Mouse (Mus musculus) kidney, postnatal 0 days (tissue): Measurements from ENCODE around the gene Cirbp. TPM values are rescaled to one million over a fixed set of nuclear protein-coding genes. Genes with fewer than 3 reads are reported as not detected.
A peak's percentile ranks its signal among the peaks of the same experiment; 100 is the strongest.

Source experiments
- ATAC-seq: fragments of 200-750 bp; cut with Nextera tagmentation; replicated peaks from 2 replicates; pipeline ENCODE4 v1.8.0; 2017; ENCODE audit warnings: low read depth, moderate number of reproducible peaks, moderate TSS enrichment, moderate library complexity; ENCODE audit not compliant: low FRiP score
- DNase-seq: peaks from one replicate; pipeline ENCODE4 v3.0.0-alpha.2; 2016; ENCODE audit warnings: low spot score
- H3K27ac ChIP-seq: fragments of 300-500 bp; sonication (generic); 2 replicates; pipeline ENCODE4 v1.5.1; 2014; ENCODE audit warnings: mild to moderate bottlenecking
- H3K27me3 ChIP-seq: fragments of 300-500 bp; sonication (generic); 2 replicates; pipeline ENCODE4 v1.6.1; 2014; ENCODE audit warnings: low read length, mixed read lengths; ENCODE audit not compliant: insufficient read depth
- H3K36me3 ChIP-seq: fragments of 300-500 bp; sonication (generic); 2 replicates; pipeline ENCODE4 v1.6.1; 2014; ENCODE audit warnings: low read length, mixed read lengths; ENCODE audit not compliant: insufficient read depth
- H3K4me1 ChIP-seq: fragments of 300-500 bp; sonication (generic); replicated peaks from 2 replicates; pipeline ENCODE4 v1.6.1; 2014; ENCODE audit warnings: antibody characterized with exemption, low read length, mixed read lengths; ENCODE audit not compliant: insufficient read depth
- H3K4me2 ChIP-seq: fragments of 300-500 bp; sonication (generic); 2 replicates; pipeline ENCODE4 v1.6.1; 2014; ENCODE audit warnings: mild to moderate bottlenecking, low read length, moderate library complexity, mixed read lengths
- H3K4me3 ChIP-seq: fragments of 300-500 bp; sonication (generic); replicated peaks from 2 replicates; pipeline ENCODE4 v1.5.1; 2014; ENCODE audit warnings: low read depth, low read length
- H3K9ac ChIP-seq: fragments of 300-500 bp; sonication (generic); 2 replicates; pipeline ENCODE4 v1.6.1; 2014; ENCODE audit warnings: low read depth, low read length
- H3K9me3 ChIP-seq: fragments of 300-500 bp; sonication (generic); replicated peaks from 2 replicates; pipeline ENCODE4 v1.6.1; 2016; ENCODE audit warnings: low read length, inconsistent platforms, mixed read lengths
- CTCF ChIP-seq: IDR thresholded peaks from 2 replicates; pipeline ENCODE4 v1.5.1; 2016; ENCODE audit warnings: antibody characterized with exemption, low read depth, mild to moderate bottlenecking, moderate library complexity
- WGBS: fragments of 180-500 bp; shearing (Covaris S2); extraction: QIAGEN DNeasy Blood & Tissue Kit; methylation state at CpG from one replicate; pipeline ENCODE4 v1.1.7; 2014; 5-methylcytosine and 5-hydroxymethylcytosine counted together
- polyA plus RNA-seq: library from polyadenylated mRNA; unstranded; fragments of >200 nt; fragmentation: Nextera tagmentation; extraction: Ambion mirVana; gene quantifications from 2 replicates; pipeline ENCODE4 v1.2.1, GENCODE M21; 2015

Cirbp gene
- polyA plus RNA-seq, result 290 and 317 TPM in 2 replicates

DNA sequence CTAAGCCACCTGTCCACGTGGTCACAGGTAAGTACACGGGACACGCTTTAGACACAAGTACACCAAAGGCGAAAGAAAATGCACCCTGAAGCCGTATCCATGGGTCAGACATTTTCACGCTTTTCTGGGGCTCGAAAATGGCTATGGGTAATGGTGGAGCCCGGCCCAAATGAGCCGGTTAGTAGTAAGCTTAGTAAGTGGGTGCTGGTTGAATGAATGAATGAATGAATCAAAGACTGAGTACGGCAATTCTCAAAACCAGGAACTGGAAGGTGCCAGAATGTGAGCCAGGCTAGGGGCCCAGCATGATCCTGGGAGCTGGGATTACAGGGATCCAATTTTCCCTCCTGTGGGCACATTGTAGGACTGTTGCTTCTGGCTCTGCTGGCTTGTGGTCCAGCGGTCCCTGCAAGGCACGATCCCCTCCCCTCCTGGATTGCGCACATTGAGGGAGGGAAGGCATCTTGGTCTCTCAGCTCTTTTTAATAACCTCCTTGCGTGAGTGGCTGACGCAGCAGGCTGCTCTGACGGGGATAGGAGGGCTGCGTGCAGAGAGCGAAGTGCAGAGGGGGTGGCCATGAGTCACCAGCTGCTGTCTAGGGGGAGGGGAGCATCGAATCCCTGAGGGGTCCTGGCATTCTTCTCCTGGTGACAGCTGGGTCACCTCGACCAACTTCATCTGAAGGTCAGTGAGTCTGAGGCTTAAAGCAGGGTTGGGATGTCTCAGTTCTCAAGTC lies at the start of gene Cirbp:
Gene Cirbp (plus strand): TSS at position 594 of the 737 bp plus-strand sequence.
- H3K9me3 ChIP-seq, result no peaks in the 10 kb centered on the region
- peak within 1 kb of the TSS; percentile 33 for H3K4me3 ChIP-seq
- DNase-seq (peak; percentile 64), ATAC-seq (no peak)
- peak within 1 kb of the TSS; percentile 93 for H3K4me2 ChIP-seq
- H3K27ac ChIP-seq, result peak within 1 kb of the TSS; percentile 79
- H3K9ac ChIP-seq, result peak within 1 kb of the TSS; percentile 53
- no peaks in the 10 kb centered on the region for H3K27me3 ChIP-seq
- H3K36me3 ChIP-seq, result peaks cover 13% of the 10 kb centered on the region
- 15% methylated on average over 20 of the region's 20 CpGs for WGBS
- TF ChIP-seq CTCF, result no peak
- H3K4me1 ChIP-seq, result peaks cover 51% of the 10 kb centered on the region

DNA sequence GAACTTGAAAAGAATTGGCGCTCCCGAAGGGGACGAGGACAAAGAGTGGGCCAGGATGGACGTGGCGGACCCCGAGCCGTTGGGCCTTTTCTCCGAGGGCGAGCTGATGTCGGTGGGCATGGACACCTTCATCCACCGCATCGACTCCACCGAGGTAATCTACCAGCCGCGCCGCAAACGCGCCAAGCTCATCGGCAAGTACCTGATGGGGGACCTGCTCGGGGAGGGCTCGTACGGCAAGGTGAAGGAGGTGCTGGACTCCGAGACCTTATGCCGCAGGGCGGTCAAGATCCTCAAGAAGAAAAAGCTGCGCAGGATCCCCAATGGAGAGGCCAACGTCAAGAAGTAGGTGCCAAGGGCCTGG lies 49.2 kb upstream of the Cirbp start:
- no peaks in the 10 kb centered on the region for H3K27me3 ChIP-seq
- peaks cover 21% of the 10 kb centered on the region; the same call in 1 of the 2 replicates for H3K4me1 ChIP-seq
- WGBS, result under 1% methylated on average over 27 of the region's 27 CpGs
- ATAC-seq, result no peak
- H3K9ac ChIP-seq, result peak overlapping the region; percentile 97
- peak overlapping the region; percentile 94 for H3K4me3 ChIP-seq
- DNase-seq, result no peak
- peak overlapping the region; percentile 92 for H3K4me2 ChIP-seq
- no peaks in the 10 kb centered on the region for H3K9me3 ChIP-seq
- H3K36me3 ChIP-seq, result 0 out of 2 replicates have a peak, but pooled peaks cover under 1% of the 10 kb centered on the region
- no peak for TF ChIP-seq CTCF
- peak overlapping the region; percentile 54 for H3K27ac ChIP-seq

DNA sequence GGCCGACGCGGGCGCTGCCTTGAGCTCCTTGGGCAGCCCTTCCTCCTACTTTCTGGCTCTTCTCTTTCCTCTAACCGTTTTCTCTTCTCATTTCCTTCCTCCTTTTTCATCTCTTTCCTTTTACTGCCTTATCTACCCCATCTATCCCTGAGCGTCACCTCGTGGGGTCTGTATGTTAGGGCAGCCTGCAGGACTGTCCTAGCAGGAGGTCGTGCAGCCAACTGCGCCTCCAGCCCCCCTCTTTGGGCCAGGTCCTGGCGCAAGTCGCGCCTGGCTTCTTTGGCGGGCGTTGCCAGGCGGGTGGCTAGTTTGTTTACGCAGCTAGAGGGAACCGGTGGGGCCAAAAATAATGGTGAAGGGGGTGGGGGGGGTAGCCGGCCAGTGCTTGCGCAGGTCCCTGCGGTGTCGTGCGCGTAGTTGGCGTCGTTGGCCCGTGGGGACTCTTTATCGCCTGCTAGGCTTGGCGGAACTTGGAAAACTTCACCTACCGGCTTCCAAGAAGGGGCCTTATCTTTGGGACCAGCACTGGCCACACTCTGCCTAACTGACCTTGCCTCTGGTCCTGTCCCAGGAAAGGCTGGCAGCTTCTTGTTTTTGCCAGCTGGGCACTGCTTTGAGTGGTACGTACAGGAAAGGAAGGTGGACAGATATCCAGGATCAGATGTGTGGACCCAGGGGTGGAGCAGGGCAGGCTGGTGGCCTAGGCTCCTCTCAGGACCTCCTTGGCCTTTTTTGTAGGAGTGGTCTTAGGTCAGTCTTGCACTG lies 48.7 kb upstream of the Cirbp start:
- H3K9ac ChIP-seq, result peak overlapping the region; percentile 97
- peaks cover 21% of the 10 kb centered on the region; the same call in 1 of the 2 replicates for H3K4me1 ChIP-seq
- WGBS, result 3% methylated on average over 30 of the region's 30 CpGs
- H3K27ac ChIP-seq, result peak overlapping the region; percentile 54
- H3K36me3 ChIP-seq, result 0 out of 2 replicates have a peak, but pooled peaks cover 7% of the 10 kb centered on the region
- H3K4me2 ChIP-seq, result peak overlapping the region; percentile 92
- H3K27me3 ChIP-seq, result no peaks in the 10 kb centered on the region
- DNase-seq (peak; percentile 35), ATAC-seq (no peak)
- H3K9me3 ChIP-seq, result no peaks in the 10 kb centered on the region
- TF ChIP-seq CTCF, result peak; percentile 15; the same call in 1 of the 2 replicates
- peak overlapping the region; percentile 94 for H3K4me3 ChIP-seq

DNA sequence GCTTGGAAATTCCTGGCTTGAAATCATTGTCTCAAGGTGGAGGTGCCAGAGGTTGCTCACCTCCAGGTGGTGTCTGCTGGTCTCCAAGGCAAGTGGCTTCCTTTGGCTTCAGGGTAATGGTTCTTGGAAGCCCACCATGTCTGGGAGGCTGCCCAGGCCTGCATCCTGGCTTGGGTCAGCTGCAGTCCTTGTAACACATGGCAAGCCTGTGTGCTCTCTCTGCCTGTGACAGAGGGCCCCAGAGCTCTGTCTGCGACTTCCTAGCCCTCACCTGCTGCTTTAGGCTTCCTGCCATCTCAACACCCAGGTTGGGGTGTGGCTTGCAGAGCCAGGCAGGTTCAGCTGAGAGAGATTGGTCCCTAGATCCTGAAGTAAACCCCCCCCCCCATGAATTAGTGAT lies 48.0 kb upstream of the Cirbp start:
- H3K9me3 ChIP-seq, result no peaks in the 10 kb centered on the region
- no peaks in the 10 kb centered on the region for H3K27me3 ChIP-seq
- no peak for ATAC-seq
- TF ChIP-seq CTCF, result no peak
- peak overlapping the region; percentile 92 for H3K4me2 ChIP-seq
- H3K36me3 ChIP-seq, result 0 out of 2 replicates have a peak, but pooled peaks cover 7% of the 10 kb centered on the region
- WGBS, result 32% methylated on average over 1 of the region's 1 CpGs
- H3K4me1 ChIP-seq, result peaks cover 21% of the 10 kb centered on the region; the same call in 1 of the 2 replicates
- no peak for DNase-seq
- H3K4me3 ChIP-seq, result peak overlapping the region; percentile 94
- H3K27ac ChIP-seq, result no peak overlapping the region
- H3K9ac ChIP-seq, result peak overlapping the region; percentile 97

DNA sequence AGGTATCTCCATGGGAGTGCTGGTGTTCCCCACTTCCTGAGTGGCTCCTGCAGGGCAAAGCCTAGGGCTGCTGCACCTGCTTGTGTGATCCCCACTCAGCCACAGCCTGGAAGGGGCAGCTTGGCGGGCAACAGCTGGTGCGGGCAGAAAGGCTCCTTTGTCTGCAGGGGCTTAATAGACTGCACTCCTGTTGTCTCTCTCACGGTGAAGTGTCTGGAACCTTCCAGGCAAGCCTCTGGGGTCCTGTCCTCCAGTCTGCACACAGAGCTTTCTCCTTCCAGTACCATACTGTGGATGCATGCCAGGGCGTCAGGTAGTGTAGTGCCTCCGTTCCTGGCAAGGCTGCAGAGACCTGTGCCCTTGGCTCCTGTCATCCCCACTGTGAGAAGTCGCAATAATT lies 47.2 kb upstream of the Cirbp start:
- 80% methylated on average over 6 of the region's 6 CpGs for WGBS
- H3K27me3 ChIP-seq, result no peaks in the 10 kb centered on the region
- no peak for DNase-seq
- 0 out of 2 replicates have a peak overlapping the region, but pooled peaks have one; percentile 31 for H3K9ac ChIP-seq
- ATAC-seq, result no peak
- TF ChIP-seq CTCF, result no peak
- peak overlapping the region; percentile 92; the same call in 1 of the 2 replicates for H3K4me2 ChIP-seq
- H3K36me3 ChIP-seq, result 0 out of 2 replicates have a peak, but pooled peaks cover 7% of the 10 kb centered on the region
- H3K4me3 ChIP-seq, result peak overlapping the region; percentile 94; the same call in 1 of the 2 replicates
- H3K4me1 ChIP-seq, result peaks cover 21% of the 10 kb centered on the region; the same call in 1 of the 2 replicates
- H3K9me3 ChIP-seq, result no peaks in the 10 kb centered on the region
- no peak overlapping the region for H3K27ac ChIP-seq

- Histone ChIP-seq H3K4me1 (peaks cover 21% of the 10 kb centered on the region; the same call in 1 of the 2 replicates), H3K4me3 (no peak overlapping the region), H3K27me3 (no peaks in the 10 kb centered on the region), H3K9ac (no peak overlapping the region), H3K9me3 (no peaks in the 10 kb centered on the region), H3K27ac (no peak overlapping the region), H3K4me2 (no peak overlapping the region), H3K36me3 (0 out of 2 replicates have a peak, but pooled peaks cover 7% of the 10 kb centered on the region)
- WGBS, result 68% methylated on average over 2 of the region's 2 CpGs
- DNase-seq (no peak), ATAC-seq (no peak)
- no peak for TF ChIP-seq CTCF
Measured at GRCm38 (mm10) chr10:80120146-80120545, 45.6 kb upstream of the Cirbp start.
